Mouse (Mus musculus) forebrain, embryonic 11.5 days (tissue): Measurements from ENCODE around the gene Zbtb11. TPM values are rescaled to one million over a fixed set of nuclear protein-coding genes. Genes with fewer than 3 reads are reported as not detected.
A peak's percentile ranks its signal among the peaks of the same experiment; 100 is the strongest.
"Not testable (repeated sequence)": the region's sequence is repeated elsewhere in the genome, so short reads cannot be mapped to it uniquely, and the experiment has no call there.

Source experiments
- ATAC-seq: fragments of 200-750 bp; cut with Nextera tagmentation; replicated peaks from 2 replicates; pipeline ENCODE4 v1.8.0; 2017; ENCODE audit warnings: moderate TSS enrichment; ENCODE audit not compliant: low FRiP score
- DNase-seq: peaks from one replicate; pipeline ENCODE4 v3.0.0-alpha.2; 2017; ENCODE audit warnings: low spot score
- H3K27ac ChIP-seq: fragments of 300-500 bp; sonication (generic); 2 replicates; pipeline ENCODE4 v1.5.1; 2014; ENCODE audit warnings: low read depth, low read length
- H3K27me3 ChIP-seq: fragments of 300-500 bp; sonication (generic); 2 replicates; pipeline ENCODE4 v1.6.1; 2014; ENCODE audit warnings: mild to moderate bottlenecking, low read length, mixed read lengths; ENCODE audit not compliant: control insufficient read depth, insufficient read depth
- H3K36me3 ChIP-seq: fragments of 300-500 bp; sonication (generic); 2 replicates; pipeline ENCODE4 v1.6.1; 2014; ENCODE audit warnings: mild to moderate bottlenecking, low read length, moderate library complexity, mixed read lengths; ENCODE audit not compliant: control insufficient read depth, insufficient read depth
- H3K4me1 ChIP-seq: fragments of 300-500 bp; sonication (generic); replicated peaks from 2 replicates; pipeline ENCODE4 v1.6.1; 2014; ENCODE audit warnings: low read length, mixed read lengths; ENCODE audit not compliant: control insufficient read depth, insufficient read depth
- H3K4me2 ChIP-seq: fragments of 300-500 bp; sonication (generic); 2 replicates; pipeline ENCODE4 v1.6.1; 2014; ENCODE audit warnings: low read depth, mild to moderate bottlenecking, low read length, moderate library complexity, mixed read lengths; ENCODE audit not compliant: severe bottlenecking
- H3K4me3 ChIP-seq: fragments of 300-500 bp; sonication (generic); 2 replicates; pipeline ENCODE4 v1.5.1; 2014; ENCODE audit warnings: low read depth, low read length
- H3K9ac ChIP-seq: fragments of 300-500 bp; sonication (generic); 2 replicates; pipeline ENCODE4 v1.6.1; 2014; ENCODE audit warnings: low read length
- H3K9me3 ChIP-seq: fragments of 300-500 bp; sonication (generic); 2 replicates; pipeline ENCODE4 v1.6.1; 2016; ENCODE audit warnings: low read length, mixed read lengths; ENCODE audit not compliant: control insufficient read depth
- WGBS: fragments of 180-500 bp; shearing (Covaris S2); extraction: QIAGEN DNeasy Blood & Tissue Kit; methylation state at CpG from one replicate; pipeline ENCODE4 v1.1.7; 2014; 5-methylcytosine and 5-hydroxymethylcytosine counted together
- polyA plus RNA-seq: library from polyadenylated mRNA; unstranded; fragments of >200 nt; fragmentation: Nextera tagmentation; extraction: Ambion mirVana; gene quantifications from 2 replicates; pipeline ENCODE4 v1.2.1, GENCODE M21; 2014

Gene Zbtb11
- polyA plus RNA-seq, 1 experiment from 2014 or later: 21.7 TPM

- H3K27me3 ChIP-seq, ATAC-seq, H3K9ac ChIP-seq, DNase-seq, H3K4me2 ChIP-seq, H3K36me3 ChIP-seq, H3K4me1 ChIP-seq, H3K4me3 ChIP-seq, H3K9me3 ChIP-seq, H3K27ac ChIP-seq: not testable (repeated sequence)
- 91% methylated on average over 2 of the region's 2 CpGs for WGBS
These were observed 25.7 kb upstream of the Zbtb11 start for GRCm38 (mm10) chr16:55947876-55948410.

DNA sequence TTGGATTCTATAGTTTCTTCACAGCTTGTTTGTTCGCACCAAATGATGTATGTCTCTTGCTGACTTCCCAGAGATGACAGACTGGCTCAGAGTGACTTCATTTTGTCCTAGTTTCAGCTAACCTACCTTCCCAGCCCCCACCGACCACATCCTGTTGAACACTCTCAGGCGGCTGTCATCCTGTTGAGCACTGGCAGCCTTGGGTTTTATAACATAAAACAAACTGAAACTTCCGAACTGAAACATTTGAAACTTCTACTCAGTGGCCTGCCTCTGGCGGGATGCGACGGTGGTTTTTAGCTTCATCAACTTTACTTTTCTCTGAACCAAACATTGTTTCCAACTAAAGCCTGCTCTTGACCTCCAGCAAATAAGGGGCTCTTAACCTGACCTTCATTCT is 24.7 kb upstream of the Zbtb11 start:
- no peaks in the 10 kb centered on the region for H3K36me3 ChIP-seq
- no peaks in the 10 kb centered on the region for H3K27me3 ChIP-seq
- ATAC-seq (no peak), DNase-seq (no peak)
- no peak overlapping the region for H3K4me2 ChIP-seq
- H3K4me1 ChIP-seq: no peaks in the 10 kb centered on the region
- H3K9me3 ChIP-seq: no peaks in the 10 kb centered on the region
- WGBS: 72% methylated on average over 7 of the region's 7 CpGs
- no peak overlapping the region for H3K9ac ChIP-seq
- no peak overlapping the region for H3K4me3 ChIP-seq
- no peak overlapping the region for H3K27ac ChIP-seq

- Histone ChIP-seq H3K4me2 (no peak overlapping the region), H3K4me1 (no peaks in the 10 kb centered on the region), H3K9ac (no peak overlapping the region), H3K36me3 (no peaks in the 10 kb centered on the region), H3K27me3 (no peaks in the 10 kb centered on the region), H3K9me3 (no peaks in the 10 kb centered on the region), H3K4me3 (no peak overlapping the region), H3K27ac (no peak overlapping the region)
- no peak for DNase-seq
- ATAC-seq: 0 out of 2 replicates have a peak, but pooled peaks have one; percentile 24
- 70% methylated on average over 3 of the region's 3 CpGs for WGBS
These were observed 23.2 kb upstream of the Zbtb11 start for GRCm38 (mm10) chr16:55950462-55950861.

GRCm38 (mm10) chr16:55950946-55951678 is 22.6 kb upstream of the Zbtb11 start:
- peak; percentile 74 for ATAC-seq
- DNase-seq: peak; percentile 76

GRCm38 (mm10) chr16:55951679-55952327 is 21.9 kb upstream of the Zbtb11 start:
- no peaks in the 10 kb centered on the region for H3K9me3 ChIP-seq
- no peak overlapping the region for H3K4me3 ChIP-seq
- H3K27me3 ChIP-seq: no peaks in the 10 kb centered on the region
- ATAC-seq (0 out of 2 replicates have a peak, but pooled peaks have one; percentile 24), DNase-seq (no peak)
- no peaks in the 10 kb centered on the region for H3K36me3 ChIP-seq
- H3K9ac ChIP-seq: no peak overlapping the region
- H3K4me2 ChIP-seq: no peak overlapping the region
- no peak overlapping the region for H3K27ac ChIP-seq
- H3K4me1 ChIP-seq: no peaks in the 10 kb centered on the region
- WGBS: 73% methylated on average over 7 of the region's 7 CpGs

More at GRCm38 (mm10) chr16:55950946-55951678, 22.6 kb upstream of the Zbtb11 start:
- no peak overlapping the region for H3K4me3 ChIP-seq
- no peak overlapping the region for H3K9ac ChIP-seq
- no peak overlapping the region for H3K27ac ChIP-seq
- no peak overlapping the region for H3K4me2 ChIP-seq
- no peaks in the 10 kb centered on the region for H3K36me3 ChIP-seq
- no peaks in the 10 kb centered on the region for H3K9me3 ChIP-seq
- no peaks in the 10 kb centered on the region for H3K27me3 ChIP-seq
- H3K4me1 ChIP-seq: no peaks in the 10 kb centered on the region
- 45% methylated on average over 19 of the region's 19 CpGs for WGBS

DNA sequence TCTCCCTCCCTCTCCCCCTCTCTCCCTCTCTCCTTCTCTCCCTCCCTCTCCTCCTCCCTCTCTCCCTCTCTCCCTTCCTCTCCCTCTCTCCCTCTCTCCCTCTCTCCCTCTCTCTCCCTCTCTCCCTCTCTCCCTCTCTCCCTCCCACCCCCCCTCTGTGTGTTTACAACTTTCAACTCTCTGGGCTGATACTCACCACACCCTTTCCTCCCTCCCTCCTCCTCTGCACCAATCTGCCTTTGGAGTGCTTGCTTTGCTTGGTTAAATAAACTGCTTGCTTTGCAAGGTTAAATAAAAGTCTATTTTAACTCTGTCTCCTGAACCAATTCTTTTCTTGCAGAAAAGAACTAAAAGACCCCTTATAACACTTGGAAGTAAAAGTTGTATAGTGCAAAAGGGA is 20.9 kb upstream of the Zbtb11 start:
- no peak for DNase-seq

DNA sequence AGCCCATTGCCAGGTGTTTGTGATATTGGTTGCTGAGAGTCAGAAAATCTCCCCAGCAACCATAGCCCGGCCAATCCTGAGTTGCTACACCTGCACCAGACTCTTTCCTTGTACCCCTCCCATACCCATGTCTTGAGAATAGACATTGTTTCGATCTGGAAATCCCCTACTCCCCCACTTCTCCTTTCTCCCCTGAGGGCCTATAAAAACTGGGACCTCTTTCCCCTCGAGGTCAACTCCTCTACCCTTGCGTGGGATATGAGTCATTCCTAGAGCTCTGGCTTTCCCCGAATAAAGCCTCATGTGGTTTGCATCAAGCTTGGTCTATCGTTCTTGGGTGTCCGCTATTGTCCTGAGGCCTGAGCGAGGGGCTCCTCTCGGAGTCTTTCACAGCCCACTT is 19.5 kb upstream of the Zbtb11 start:
- not testable (repeated sequence) for H3K9ac ChIP-seq, DNase-seq, H3K27me3 ChIP-seq, H3K4me1 ChIP-seq, H3K36me3 ChIP-seq, H3K9me3 ChIP-seq, H3K4me2 ChIP-seq, H3K27ac ChIP-seq, H3K4me3 ChIP-seq, ATAC-seq
- whole genome bisulfite sequencing: 91% methylated on average over 9 of the region's 9 CpGs

More for the DNA sequence above, 20.9 kb upstream of the Zbtb11 start:
- Histone ChIP-seq H3K4me2 (no peak overlapping the region), H3K36me3 (no peaks in the 10 kb centered on the region), H3K4me1 (no peaks in the 10 kb centered on the region), H3K27ac (no peak overlapping the region), H3K27me3 (no peaks in the 10 kb centered on the region), H3K9ac (no peak overlapping the region), H3K4me3 (no peak overlapping the region), H3K9me3 (no peaks in the 10 kb centered on the region)
- ATAC-seq: no peak

DNA sequence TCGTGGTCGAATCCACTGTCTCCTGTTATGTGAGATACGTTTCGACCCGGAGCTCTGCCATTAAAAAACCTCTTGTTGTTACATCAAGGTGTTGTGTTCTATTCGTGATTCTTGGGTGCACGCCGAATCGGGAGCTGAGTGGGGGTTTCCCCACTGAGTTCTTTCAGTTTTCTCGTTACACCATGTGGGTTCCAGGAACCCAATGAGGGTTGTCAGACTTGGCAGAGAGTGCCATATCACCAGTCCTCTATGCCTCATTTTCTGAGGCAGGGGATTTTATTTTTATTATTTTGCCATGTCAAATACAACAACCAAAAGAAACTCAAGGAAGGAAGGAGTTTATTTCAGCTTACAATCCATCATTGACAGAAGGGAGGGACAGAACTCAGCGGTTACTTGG is 10.6 kb upstream of the Zbtb11 start:
- not testable (repeated sequence) for H3K27me3 ChIP-seq, H3K4me1 ChIP-seq, H3K36me3 ChIP-seq, H3K9me3 ChIP-seq, H3K9ac ChIP-seq, ATAC-seq, DNase-seq, H3K27ac ChIP-seq, H3K4me2 ChIP-seq, H3K4me3 ChIP-seq
- 92% methylated on average over 6 of the region's 11 CpGs for WGBS
